Mouse (Mus musculus) neural tube, embryonic 11.5 days (tissue): ENCODE results near the gene Dock3. TPM values are rescaled to one million over a fixed set of nuclear protein-coding genes. Genes with fewer than 3 reads are reported as not detected.

Source experiments
- ATAC-seq: fragments of 200-750 bp; cut with Nextera tagmentation; 2 replicates; pipeline ENCODE4 v1.8.0; 2017; ENCODE audit warnings: moderate number of reproducible peaks, mild to moderate bottlenecking, moderate TSS enrichment, moderate library complexity; ENCODE audit not compliant: insufficient read depth, low FRiP score, low TSS enrichment
- DNase-seq: peaks from one replicate; pipeline ENCODE4 v3.0.0-alpha.2; 2015; ENCODE audit warnings: low spot score
- H3K27ac ChIP-seq: fragments of 300-500 bp; sonication (generic); 2 replicates; pipeline ENCODE4 v1.5.1; 2014; ENCODE audit warnings: low read depth, mild to moderate bottlenecking, low read length
- H3K27me3 ChIP-seq: fragments of 300-500 bp; sonication (generic); 2 replicates; pipeline ENCODE4 v1.6.1; 2014; ENCODE audit warnings: mild to moderate bottlenecking, low read length, mixed read lengths; ENCODE audit not compliant: control insufficient read depth, insufficient read depth
- H3K36me3 ChIP-seq: fragments of 300-500 bp; sonication (generic); 2 replicates; pipeline ENCODE4 v1.6.1; 2014; ENCODE audit warnings: mild to moderate bottlenecking, low read length, moderate library complexity, mixed read lengths; ENCODE audit not compliant: control insufficient read depth, insufficient read depth
- H3K4me1 ChIP-seq: fragments of 300-500 bp; sonication (generic); 2 replicates; pipeline ENCODE4 v1.6.1; 2014; ENCODE audit warnings: low read length, mixed read lengths; ENCODE audit not compliant: control insufficient read depth, insufficient read depth
- H3K4me2 ChIP-seq: fragments of 300-500 bp; sonication (generic); 2 replicates; pipeline ENCODE4 v1.6.1; 2014; ENCODE audit warnings: low read depth, mild to moderate bottlenecking, moderate library complexity
- H3K4me3 ChIP-seq: fragments of 300-500 bp; sonication (generic); 2 replicates; pipeline ENCODE4 v1.5.1; 2014; ENCODE audit warnings: low read depth, low read length
- H3K9ac ChIP-seq: fragments of 300-500 bp; sonication (generic); 2 replicates; pipeline ENCODE4 v1.6.1; 2014; ENCODE audit warnings: mild to moderate bottlenecking, low read length
- H3K9me3 ChIP-seq: fragments of 300-500 bp; sonication (generic); 2 replicates; pipeline ENCODE4 v1.6.1; 2016; ENCODE audit warnings: low read length; ENCODE audit not compliant: control insufficient read depth
- WGBS: fragments of 180-500 bp; shearing (Covaris S2); extraction: QIAGEN DNeasy Blood & Tissue Kit; methylation state at CpG from one replicate; pipeline ENCODE4 v1.1.7; 2014; 5-methylcytosine and 5-hydroxymethylcytosine counted together
- polyA plus RNA-seq: library from polyadenylated mRNA; unstranded; fragments of >200 nt; fragmentation: Nextera tagmentation; extraction: Ambion mirVana; gene quantifications from 2 replicates; pipeline ENCODE4 v1.2.1, GENCODE M21; 2014

The Dock3 gene
- polyA plus RNA-seq, 1 experiment from 2014 or later: 5.8 TPM

GRCm38 (mm10) chr9:106892552-106892875 lies 339.2 kb downstream of the Dock3 start:
- Histone ChIP-seq H3K9me3 (no peaks in the 10 kb centered on the region), H3K4me3 (peak overlapping the region; percentile 92), H3K4me2 (peak overlapping the region; percentile 64), H3K27me3 (no peaks in the 10 kb centered on the region), H3K4me1 (peaks cover 12% of the 10 kb centered on the region), H3K36me3 (peaks cover 13% of the 10 kb centered on the region), H3K27ac (peak overlapping the region; percentile 89), H3K9ac (peak overlapping the region; percentile 97)
- ATAC-seq (no peak), DNase-seq (no peak)
- WGBS: 0% methylated on average over 9 of the region's 9 CpGs

DNA sequence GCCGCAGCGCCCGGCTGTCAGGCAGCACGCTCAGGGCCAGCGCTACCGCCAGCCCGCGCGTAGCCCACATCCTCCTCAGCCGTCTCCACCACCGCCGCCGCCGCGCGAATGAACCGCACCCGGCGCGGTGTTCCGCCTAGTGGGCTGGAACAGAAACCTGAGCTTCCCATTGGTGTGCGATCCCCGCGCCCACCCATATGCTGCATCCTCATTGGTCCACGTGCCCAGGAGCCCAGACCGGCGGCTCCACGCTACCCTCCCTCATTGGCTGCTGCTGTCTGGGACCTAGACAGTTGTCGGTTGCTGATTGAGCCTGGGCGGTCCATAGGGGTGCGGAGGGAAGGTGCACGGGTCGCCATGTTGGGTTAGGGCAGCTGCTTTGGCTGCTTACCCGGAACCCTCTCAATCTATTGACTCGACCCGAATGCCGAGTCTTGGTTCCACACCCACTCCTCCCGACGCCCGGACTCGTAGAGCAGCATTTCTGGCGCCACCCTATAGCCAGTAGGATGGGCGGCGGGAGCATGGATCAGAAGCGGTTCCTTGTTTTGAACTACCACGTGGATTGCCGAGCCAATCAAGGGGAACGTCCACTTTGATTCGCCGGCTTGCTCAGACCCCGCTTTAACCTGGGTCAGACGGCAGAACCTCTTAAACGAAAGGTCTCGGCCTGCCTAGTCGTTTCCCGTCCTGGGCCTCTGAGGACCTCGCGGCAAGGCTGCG lies 339.7 kb downstream of the Dock3 start, which contains the start of gene Manf:
Gene Manf, minus strand, starts transcription at position 151 of the 723 bp plus-strand sequence.
- H3K4me1 ChIP-seq: peaks cover 15% of the 10 kb centered on the region

DNA sequence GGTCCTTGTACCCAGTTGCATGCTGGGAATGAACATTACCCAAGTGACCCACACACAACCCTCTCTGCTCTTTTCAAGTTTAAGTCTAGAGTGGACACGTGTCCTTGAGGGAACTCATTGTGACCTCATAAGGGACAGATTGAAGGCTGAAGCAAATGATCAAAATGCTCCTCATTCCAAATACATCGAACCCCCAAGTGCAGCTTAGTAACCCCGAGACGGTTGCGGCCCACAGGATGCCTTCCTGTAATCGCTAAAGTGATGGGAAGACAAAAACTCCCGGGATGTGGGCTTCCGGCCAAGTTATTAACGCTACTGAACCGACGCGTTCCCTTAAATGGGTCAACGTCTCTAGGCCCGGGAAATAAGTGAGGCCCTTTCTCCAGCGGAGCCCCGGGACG lies 340.4 kb downstream of the Dock3 start:
- no peaks in the 10 kb centered on the region for H3K9me3 ChIP-seq
- peak overlapping the region; percentile 97 for H3K9ac ChIP-seq
- WGBS: under 1% methylated on average over 17 of the region's 17 CpGs
- H3K4me3 ChIP-seq: peak overlapping the region; percentile 92
- no peak for ATAC-seq
- peak overlapping the region; percentile 64 for H3K4me2 ChIP-seq
- no peaks in the 10 kb centered on the region for H3K27me3 ChIP-seq
- H3K36me3 ChIP-seq: peaks cover 13% of the 10 kb centered on the region
- peak; percentile 25 for DNase-seq
- H3K4me1 ChIP-seq: peaks cover 15% of the 10 kb centered on the region
- peak overlapping the region; percentile 78 for H3K27ac ChIP-seq

More for the DNA sequence above, 339.7 kb downstream of the Dock3 start, which contains the start of gene Manf:
- under 1% methylated on average over 59 of the region's 59 CpGs for WGBS
- no peaks in the 10 kb centered on the region for H3K27me3 ChIP-seq
- peaks cover 13% of the 10 kb centered on the region for H3K36me3 ChIP-seq
- H3K27ac ChIP-seq: peak within 1 kb of the TSS; percentile 89
- H3K4me2 ChIP-seq: peak within 1 kb of the TSS; percentile 64
- no peaks in the 10 kb centered on the region for H3K9me3 ChIP-seq
- DNase-seq: peak; percentile 98
- peak; percentile 99 for ATAC-seq
- peak within 1 kb of the TSS; percentile 92 for H3K4me3 ChIP-seq
- peak within 1 kb of the TSS; percentile 97 for H3K9ac ChIP-seq

DNA sequence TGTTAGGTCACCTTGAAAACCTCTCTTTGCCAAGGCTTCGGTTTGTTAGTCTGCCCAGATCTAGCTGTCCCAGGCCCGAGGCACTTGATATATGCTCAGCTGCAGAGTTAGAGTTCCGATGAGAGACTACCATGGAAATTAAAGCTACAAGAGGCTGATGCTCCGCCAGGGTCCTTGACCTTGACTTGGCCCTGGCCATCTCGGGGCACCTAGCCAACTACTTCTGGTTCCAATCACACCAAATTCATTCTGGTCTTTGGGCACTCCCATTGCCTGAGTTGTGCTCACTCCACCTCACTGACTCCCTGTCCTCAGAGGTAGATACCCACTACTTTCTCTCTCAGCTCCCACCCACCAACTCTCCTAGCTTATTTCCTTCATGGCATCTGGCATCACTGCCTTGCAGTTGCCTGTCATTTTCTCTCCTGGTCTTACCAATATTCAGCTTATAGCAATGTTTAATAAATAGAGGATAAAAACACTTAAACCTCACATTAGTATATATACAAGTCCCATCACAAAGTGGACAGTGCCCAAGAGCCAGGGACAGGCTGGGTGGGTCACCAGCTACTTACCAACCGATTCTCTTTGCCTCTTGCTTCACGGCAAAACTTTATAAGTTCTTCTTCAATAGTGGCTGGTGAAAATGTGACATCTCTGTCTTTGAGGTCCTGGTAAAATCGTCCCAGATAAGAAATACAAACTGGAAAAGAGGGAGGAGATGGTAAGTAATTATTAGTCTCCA lies 341.0 kb downstream of the Dock3 start:
- Histone ChIP-seq H3K27me3 (no peaks in the 10 kb centered on the region), H3K36me3 (peaks cover 13% of the 10 kb centered on the region), H3K4me2 (peak overlapping the region; percentile 64), H3K4me3 (peak overlapping the region; percentile 92), H3K27ac (no peak overlapping the region), H3K4me1 (peaks cover 15% of the 10 kb centered on the region), H3K9me3 (no peaks in the 10 kb centered on the region), H3K9ac (peak overlapping the region; percentile 97)
- DNase-seq (no peak), ATAC-seq (no peak)
- 71% methylated on average over 8 of the region's 8 CpGs for WGBS

DNA sequence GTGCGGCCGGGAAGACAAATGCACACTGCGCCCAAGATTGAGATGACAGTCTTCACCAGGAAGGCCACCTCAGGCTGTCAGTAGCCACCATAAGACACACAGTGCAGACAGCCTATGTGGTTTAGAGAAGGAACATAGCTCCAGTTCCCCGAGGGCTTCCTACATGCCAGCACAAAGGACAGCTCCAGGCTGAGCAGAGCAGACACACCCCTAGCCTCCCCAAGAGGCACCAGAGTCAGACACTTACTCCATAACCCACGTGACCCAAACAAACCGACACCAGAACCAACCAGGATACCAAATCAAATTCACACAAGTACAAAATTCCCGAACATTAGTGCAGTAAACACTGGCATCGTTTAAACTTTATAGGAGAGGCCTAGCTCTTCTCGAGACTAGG lies 342.4 kb downstream of the Dock3 start:
- ATAC-seq (no peak), DNase-seq (no peak)
- Histone ChIP-seq H3K4me2 (no peak overlapping the region), H3K4me3 (no peak overlapping the region), H3K36me3 (peaks cover 15% of the 10 kb centered on the region), H3K27me3 (no peaks in the 10 kb centered on the region), H3K9ac (no peak overlapping the region), H3K9me3 (no peaks in the 10 kb centered on the region), H3K4me1 (peaks cover 25% of the 10 kb centered on the region), H3K27ac (no peak overlapping the region)
- WGBS: 91% methylated on average over 9 of the region's 9 CpGs

DNA sequence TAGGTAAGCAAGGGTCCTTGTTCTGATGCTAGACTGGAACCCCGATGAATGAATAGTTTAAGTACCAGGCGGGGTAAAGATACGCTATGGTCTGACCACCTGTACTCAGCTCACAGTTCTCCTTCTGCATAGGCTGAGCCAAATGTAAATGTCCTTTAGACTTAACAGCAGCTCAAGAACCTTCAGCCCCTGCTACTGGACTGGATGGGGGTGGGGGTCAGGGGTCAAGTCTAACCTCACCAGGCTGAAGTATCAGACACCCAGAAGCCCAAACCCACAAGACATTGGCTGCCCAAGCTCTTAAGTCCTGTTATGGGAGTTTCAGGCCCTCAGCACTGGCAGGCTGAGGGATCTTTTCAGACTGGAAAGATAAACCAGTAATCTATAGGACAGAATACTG lies 343.4 kb downstream of the Dock3 start:
- Histone ChIP-seq H3K4me3 (no peak overlapping the region), H3K9me3 (no peaks in the 10 kb centered on the region), H3K9ac (no peak overlapping the region), H3K4me2 (no peak overlapping the region), H3K36me3 (peaks cover 15% of the 10 kb centered on the region), H3K4me1 (peaks cover 31% of the 10 kb centered on the region), H3K27me3 (no peaks in the 10 kb centered on the region), H3K27ac (no peak overlapping the region)
- no peak for ATAC-seq
- 88% methylated on average over 3 of the region's 3 CpGs for WGBS
- DNase-seq: no peak

DNA sequence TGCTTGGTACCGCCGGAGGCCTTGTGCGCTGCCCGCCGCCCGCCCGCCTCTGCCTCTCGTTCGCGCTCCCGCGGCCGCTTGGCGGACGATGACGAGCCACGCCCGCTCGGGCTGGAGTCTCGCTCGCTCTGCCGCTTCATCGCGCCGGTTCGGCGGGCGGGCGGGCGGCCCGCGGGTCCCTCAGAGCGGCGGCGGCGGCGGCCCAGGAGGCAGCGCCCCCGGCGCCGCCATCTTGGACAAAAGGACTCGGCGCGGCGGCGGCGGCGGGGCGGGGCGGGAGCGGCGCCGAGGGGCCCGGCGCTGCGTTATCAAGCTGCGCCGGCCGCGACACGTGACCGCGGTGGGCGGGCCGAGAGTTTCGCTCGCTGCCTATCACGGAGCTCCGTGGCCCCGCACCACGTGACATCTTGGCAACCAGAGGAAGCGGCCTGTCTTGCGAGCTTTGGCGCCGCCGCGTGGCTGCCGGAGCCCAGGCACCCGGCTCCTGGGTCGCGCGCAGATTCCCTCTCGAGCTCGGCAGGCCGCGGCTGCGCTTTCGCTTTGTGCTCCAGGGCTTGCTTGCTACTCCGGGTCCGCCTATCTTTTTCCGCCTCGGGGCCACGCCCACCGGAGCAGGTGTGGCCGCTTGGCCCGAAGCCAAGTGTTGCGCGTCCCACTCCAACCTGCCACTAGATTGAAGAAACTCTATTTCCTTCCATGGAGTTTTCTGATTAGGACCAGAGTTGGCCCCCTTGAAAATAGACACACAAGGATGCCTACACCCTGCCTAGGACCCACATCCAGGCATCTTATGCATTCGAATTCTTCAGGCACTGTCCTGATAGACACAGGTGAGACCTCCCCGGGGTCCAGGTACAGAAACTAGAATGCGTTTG lies 344.6 kb downstream of the Dock3 start, which contains the start of gene Rbm15b:
Gene Rbm15b, minus strand, starts transcription at position 601 of the 875 bp plus-strand sequence.
- Histone ChIP-seq H3K4me2 (peak within 1 kb of the TSS; percentile 92), H3K36me3 (peaks cover 15% of the 10 kb centered on the region), H3K27me3 (no peaks in the 10 kb centered on the region), H3K9ac (peak within 1 kb of the TSS; percentile 99), H3K4me3 (peak within 1 kb of the TSS; percentile 96), H3K4me1 (peaks cover 31% of the 10 kb centered on the region), H3K9me3 (no peaks in the 10 kb centered on the region), H3K27ac (peak within 1 kb of the TSS; percentile 86)
- peak; percentile 70 for ATAC-seq
- WGBS: 4% methylated on average over 75 of the region's 101 CpGs
- DNase-seq: peak; percentile 100
